Mouse (Mus musculus): ENCODE measurements around the gene Bcl7c. TPM values are rescaled to one million over a fixed set of nuclear protein-coding genes. Genes with fewer than 3 reads are reported as not detected.
"Not testable (repeated sequence)": the region's sequence is repeated elsewhere in the genome, so short reads cannot be mapped to it uniquely, and the experiment has no call there.

Bcl7c gene
- total RNA-seq, 2 experiments from 2014 or later: 8.6 to 30.2 TPM

DNA sequence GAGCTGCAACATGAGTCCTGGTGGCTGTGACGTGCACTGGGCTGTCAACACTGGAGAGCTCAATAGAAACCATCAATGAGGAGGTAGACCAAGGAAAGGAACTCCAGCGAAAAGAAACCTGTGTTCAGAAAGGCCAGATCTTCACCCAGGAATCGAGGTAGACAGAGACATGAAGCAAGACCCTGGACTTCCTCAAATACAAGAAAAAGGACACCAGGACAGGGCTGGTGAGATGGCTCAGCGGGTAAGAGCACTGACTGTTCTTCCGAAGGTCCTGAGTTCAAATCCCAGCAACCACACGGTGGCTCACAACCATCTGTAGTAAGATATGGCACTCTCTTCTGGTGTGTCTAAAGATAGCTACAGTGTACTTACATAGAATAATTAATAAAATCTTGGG lies 9.6 kb upstream of the Bcl7c start:
- no peak for ATAC-seq (ENCODE audit: poor library complexity, severe bottlenecking)

DNA sequence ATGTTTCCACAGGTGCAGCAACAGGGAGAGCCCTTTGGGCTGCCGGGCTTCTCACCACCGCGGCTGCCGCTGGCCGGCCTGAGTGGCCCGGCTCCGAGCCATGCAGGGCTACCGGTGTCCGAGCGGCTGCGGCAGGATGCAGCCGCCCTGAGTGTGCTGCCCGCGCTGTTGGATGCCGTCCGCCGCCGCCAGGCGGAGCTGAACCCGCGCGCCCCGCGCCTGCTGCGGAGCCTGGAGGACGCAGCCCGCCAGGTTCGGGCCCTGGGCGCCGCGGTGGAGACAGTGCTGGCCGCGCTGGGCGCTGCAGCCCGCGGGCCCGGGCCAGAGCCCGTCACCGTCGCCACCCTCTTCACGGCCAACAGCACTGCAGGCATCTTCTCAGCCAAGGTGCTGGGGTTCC lies 8.3 kb upstream of the Bcl7c start:
- peak; percentile 85 for ATAC-seq (ENCODE audit: poor library complexity, severe bottlenecking)

DNA sequence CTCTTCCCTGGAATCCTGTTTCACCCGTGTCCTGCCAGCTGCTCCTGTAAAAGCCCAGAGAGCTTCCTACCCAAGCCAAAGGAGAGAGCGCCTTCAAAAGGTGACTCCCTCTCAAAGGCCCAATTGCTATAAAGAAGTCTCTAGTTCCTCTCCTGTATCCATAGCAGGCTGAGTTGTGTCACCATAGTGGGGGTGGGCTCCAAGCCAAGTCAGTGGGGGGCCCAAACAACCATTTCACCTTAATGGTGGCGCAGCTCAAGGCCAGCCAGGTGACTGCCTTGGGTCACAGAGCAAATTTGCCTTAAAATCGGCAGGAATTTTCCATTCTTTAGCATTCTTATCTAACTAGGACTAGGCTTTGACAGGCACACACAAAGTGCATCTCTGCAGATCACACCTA lies 6.1 kb upstream of the Bcl7c start:
- no peak for ATAC-seq (ENCODE audit: poor library complexity, severe bottlenecking)

DNA sequence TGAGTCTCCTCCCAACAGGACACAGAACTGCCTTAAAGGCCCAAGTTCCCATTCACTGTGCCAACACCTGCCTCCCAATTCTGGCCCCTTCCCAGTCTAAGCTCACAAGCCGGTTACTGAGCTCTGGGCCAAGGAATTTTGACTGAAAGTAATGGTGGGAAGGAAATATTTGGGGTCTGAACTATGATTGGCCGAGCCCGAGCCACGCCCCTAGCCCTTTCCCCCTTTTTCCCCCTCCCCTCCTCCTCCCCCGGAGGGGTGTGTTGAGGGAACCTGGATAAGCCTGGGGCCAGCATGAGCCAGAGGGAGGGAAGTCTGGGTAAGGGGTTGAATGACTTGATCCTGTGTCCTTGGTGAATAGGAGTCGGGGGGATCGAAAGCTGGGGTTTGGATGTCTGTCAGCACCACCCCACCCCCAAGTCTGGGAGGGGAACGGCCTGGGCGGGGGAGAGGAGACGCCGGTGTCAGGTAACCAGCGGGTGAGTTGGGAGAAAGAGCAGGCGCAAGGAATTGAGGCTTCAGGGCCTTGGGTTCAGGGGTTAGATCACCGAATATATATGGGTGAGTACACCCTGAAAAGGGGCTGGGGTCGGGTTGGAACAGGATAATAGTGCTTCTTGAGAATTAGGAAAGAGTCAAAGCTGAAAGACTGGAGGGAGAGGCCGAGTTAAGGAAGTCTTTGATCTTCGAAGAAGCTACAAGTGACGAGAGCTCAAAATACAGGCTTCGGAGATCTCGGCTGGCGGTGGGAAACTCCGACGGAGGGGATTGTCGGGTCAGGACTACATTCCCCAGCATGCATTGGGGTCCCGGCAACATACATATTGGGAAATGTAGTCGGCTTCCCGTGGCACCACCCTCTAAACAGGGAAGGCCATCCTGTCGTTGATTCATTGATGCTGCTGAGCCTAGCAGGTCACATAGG lies 4.0 kb upstream of the Bcl7c start, which contains the start of gene Ctf1:
TSS of gene Ctf1 (plus strand) at position 276 of the 925 bp plus-strand sequence.
- peak; percentile 56 for ATAC-seq (ENCODE audit: poor library complexity, severe bottlenecking)

DNA sequence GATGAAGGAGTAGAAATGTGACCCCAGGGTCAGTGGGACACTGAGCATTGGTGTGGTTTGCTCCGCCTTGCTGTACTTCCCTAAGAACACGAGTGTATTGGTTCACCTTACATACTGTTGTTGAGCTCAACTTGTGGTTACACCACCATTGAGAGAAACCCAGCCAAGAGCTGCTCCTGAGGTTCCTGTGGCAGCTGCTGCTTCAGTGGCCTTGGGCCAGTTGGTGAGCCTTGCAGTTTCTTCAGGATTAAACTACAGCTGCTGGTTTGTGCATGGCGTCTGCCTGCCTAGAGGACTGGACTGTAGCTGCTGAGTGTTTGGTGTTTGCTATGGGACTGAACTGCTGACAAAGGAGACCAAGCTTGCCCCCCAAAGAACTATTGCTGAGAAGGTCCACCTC lies 2.7 kb upstream of the Bcl7c start:
- no peak for ATAC-seq (ENCODE audit: poor library complexity, severe bottlenecking)

DNA sequence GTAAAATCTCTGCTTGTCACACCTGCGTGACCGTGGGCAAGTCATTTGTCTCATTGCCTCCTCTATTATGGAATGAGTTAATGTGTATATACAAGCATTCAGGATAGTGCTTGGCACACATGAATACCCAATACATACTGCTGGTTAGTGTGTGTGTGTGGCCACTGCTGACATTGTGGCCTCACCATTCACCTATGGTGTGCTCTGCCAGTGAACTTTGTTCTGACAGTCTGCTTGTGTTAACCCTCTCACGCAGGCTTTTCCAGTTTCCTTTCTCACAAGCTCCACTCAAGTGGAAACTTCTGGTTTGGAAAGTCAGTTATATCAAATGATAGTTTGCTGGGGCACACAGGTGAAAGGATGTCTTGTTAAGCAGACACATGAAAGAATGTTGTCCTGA lies 2.3 kb upstream of the Bcl7c start:
- no peak for ATAC-seq (ENCODE audit: poor library complexity, severe bottlenecking)

DNA sequence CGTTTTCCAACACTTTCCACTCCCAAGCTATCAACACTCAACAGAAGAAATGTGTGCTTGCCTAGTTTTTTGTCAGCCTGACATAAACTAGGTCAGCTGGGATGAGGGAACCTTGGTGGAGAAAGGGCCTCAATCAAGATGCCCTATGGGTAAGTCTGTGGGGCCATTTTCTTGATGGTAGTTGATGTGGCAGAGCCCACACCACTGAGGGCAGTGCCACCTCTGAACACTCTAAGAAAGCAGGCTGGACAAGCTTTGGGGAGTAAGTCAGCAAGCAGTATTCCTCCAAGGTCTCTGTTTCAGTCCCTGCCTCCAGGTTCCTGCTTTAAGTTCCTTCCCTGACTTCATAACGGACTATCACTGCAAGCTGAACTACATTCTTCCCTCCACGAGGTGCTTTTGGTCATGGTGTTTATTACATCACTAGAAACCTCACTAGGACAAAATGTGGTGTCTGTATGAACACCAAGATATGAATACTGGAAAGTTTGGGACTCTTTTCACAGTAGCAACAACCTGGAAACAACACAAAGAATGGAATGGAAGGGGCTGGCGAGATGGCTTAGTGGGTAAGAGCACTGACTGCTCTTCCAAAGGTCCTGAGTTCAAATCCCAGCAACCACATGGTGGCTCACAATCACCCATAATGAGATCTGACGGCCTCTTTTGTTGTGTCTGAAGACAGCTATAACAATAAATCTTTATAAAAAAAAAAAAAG lies 687 bp upstream of the Bcl7c start:
- no peak for ATAC-seq (ENCODE audit: poor library complexity, severe bottlenecking)

DNA sequence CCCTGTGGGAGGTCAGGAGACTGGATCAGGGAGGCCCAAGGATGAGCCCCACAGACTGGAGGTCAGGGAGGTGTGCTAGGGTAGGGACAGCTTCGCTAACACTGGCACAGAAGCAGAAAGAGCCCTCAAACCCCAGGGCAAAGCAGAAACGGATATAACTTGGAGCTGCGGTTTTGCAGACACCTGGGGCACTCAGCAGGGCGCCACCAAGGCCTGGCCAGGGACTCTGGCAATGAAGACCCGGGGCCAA lies 851 bp downstream of the Bcl7c start:
- peak; percentile 5 for ATAC-seq (ENCODE audit: poor library complexity, severe bottlenecking)

DNA sequence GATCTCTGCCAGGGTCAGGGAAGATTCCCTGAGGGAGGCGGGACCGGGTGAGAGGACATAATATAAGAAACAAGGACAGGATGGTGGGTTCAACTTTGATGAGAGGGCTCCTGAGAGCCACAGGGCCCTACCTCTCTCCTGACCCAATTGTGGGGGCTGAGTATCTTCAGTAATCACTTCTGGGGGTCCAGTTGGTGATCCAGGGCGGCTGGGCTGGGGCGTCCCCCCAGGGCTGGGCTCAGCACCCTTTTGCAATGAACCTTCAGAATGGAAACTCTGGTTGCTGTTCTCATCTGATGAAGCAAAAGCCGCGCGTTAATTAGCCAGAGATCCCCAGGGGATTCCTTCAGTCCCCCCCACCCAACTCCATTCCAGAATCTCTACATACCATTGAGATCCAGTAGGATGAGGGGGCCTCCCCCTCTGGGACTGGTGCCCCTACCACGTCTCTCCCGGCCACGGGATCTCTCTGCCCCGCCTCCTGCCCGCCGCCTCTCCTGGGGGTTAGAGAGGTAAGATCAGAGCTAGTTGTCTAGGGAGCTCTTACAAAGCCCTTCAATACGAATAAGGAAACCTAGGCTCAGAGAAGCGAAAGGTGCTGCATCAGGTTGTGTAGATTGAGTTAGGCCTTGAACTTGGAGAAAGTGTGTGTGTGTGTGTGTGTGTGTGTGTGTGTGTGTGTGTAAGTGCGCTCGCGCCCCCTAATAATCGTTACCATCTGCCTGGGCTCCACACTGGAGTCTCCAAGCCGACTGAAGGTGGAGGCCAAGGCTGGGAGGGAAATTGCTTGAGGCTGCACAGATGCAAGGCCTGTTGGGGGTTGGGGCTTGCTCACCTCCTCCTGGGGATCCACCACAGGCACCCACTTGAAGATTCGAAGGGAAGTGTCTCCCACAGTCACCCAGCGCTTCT lies 1.4 kb downstream of the Bcl7c start:
- no peak for ATAC-seq (ENCODE audit: poor library complexity, severe bottlenecking)

DNA sequence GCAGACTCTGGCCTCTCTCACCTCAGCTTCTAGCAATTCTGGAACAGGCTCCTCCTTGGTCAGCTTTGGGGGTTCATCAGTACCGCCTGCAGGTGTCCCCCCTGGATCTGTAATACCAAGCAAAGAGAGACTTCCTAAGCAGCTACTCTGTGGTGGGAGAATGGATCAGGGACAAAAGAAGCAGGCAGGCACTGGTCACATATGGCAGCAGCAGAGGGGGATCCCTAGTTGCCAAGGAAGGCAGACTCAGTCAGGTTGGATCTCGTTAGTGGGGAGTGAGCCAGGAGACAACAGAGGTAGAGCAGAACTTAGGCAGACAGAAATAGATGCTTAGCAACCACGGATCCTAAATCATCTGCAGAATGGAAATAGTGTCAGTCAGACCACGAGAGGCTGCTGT lies 3.0 kb downstream of the Bcl7c start:
- no peak for ATAC-seq (ENCODE audit: poor library complexity, severe bottlenecking)

DNA sequence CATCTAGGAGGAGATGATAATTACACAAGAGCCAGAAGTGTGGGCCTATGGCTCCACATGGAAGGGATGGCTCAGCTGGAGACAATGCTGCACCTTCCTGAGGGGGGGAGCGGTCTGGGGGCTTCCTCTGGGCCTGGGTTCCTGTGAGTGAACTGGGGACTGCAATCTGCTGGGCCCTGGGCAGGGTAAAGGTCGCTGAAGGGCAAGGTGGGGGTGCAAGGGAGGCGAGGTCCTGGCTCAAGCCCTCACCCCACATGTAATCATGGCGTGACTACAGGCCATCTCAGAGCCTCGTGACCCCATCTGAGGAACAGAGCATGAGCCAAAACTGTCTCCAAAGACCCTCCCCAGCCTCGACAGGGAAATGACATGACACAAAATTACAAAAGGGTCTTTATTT lies 4.1 kb downstream of the Bcl7c start:
- ATAC-seq (ENCODE audit: poor library complexity, severe bottlenecking): no peak

DNA sequence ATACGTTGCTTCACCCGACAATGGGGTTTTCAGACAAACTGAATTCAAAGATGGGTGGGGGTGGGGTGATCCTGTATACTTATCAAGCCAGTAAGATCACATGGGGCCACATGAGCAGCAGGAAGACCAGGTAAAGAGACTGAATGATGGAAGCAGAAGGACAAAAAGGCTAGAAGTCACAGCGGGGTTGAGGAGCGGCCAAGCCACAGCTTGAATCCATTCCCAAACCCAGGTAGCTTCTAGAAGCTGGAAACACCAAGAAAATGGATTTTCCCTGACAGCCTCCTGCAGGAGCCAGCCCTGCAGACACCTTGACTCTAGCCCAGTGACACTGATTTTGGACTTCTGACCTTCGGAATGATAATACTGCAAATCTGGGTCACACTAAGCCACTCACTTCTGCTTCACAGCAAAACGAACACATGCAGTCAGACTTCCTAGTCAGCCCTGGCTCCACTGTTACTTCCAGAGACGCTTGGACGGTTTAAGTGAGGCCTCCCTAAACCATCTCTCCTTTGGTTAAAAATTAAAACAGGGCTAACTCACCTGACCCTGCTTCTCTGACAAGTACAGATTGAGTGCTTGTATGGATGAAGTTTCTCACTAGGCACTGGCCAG lies 5.1 kb downstream of the Bcl7c start:
- ATAC-seq (ENCODE audit: poor library complexity, severe bottlenecking): no peak

DNA sequence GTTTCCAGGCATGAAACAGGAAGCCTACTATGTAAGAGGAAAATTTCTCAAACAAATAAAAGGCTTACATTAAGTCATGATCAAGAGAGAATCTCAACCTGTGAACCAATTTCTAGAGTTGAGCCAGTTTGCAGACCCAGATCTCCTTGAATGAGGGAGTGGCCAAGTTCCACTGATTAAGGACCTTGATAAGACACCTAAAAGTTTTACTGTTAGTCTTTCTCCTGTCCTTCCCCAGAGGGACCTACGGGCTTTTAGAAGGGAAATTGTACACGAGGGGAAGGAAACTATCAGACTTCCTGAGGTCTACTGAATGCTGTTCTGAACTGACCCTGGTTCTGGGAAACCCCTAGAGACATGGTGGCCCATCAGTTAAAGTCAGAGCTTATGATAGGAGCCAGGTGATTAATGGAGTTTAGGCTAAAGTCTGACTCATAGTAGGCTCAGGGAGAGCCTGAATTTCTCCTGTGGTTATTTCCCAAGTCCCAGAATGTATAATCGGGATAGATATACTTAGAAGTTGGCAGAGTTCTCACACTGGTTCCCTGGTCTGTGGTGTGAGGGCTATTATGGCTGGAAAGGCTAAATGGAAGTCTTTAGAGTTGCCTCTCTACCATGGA lies 7.9 kb downstream of the Bcl7c start:
- ATAC-seq (ENCODE audit: poor library complexity, severe bottlenecking): no peak

DNA sequence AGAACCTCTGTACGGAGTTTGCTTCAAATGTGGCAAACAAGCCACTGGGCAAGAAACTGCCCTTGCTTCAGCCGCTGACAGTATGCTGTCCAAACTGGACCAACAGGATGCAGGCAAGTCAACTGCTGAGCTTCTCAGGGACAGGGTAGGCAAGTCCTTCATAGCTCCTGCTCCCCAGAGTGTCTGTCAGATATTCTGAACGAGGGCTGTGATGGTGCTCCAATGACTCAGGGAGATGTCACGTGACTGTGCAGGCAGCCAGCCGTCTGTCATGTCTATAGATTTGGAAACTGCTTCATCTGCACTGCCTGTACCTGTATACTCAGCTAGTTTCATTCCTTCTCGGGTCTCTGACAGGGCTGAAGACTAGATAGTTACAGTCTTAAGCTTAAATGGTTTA lies 9.7 kb downstream of the Bcl7c start:
- no peak for ATAC-seq (ENCODE audit: poor library complexity, severe bottlenecking)

DNA sequence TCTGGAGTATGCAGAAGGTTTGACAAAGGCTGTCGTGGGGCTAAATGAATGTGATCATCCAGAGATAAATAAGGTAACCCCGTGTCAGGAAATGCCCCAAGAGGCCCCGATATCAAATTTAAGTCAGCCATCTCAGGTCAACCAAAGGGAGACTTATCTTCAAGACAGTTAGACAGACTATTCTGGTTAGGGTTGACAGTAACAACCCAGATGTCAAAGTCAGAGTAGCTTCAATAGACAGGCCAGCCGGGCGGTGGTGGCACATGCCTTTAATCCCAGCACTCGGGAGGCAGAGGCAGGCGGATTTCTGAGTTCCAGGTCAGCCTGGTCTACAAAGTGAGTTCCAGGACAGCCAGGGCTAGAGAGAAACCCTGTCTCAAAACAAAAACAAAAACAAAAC lies 15.0 kb downstream of the Bcl7c start:
- not testable (repeated sequence) for ATAC-seq (ENCODE audit: poor library complexity, severe bottlenecking)

DNA sequence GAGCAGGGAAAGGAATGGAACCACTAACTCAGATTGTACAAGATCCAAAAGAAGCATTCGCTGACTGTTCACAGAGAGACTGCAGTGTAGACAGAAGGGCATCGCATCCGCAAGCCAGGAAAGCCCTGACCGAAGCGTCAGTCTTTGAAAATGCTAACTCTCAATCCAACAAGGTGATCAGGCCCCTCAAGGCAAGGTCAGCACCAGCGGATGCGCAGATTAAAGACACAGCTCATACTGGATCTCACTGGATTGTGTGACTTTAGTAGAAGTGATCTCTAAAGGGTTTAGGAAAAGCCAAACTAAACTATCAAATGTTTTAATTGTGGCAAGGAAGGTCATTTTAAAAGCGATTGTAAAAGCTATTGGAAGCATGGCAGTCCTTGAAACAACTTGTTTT lies 15.4 kb downstream of the Bcl7c start:
- no peak for ATAC-seq (ENCODE audit: poor library complexity, severe bottlenecking)

DNA sequence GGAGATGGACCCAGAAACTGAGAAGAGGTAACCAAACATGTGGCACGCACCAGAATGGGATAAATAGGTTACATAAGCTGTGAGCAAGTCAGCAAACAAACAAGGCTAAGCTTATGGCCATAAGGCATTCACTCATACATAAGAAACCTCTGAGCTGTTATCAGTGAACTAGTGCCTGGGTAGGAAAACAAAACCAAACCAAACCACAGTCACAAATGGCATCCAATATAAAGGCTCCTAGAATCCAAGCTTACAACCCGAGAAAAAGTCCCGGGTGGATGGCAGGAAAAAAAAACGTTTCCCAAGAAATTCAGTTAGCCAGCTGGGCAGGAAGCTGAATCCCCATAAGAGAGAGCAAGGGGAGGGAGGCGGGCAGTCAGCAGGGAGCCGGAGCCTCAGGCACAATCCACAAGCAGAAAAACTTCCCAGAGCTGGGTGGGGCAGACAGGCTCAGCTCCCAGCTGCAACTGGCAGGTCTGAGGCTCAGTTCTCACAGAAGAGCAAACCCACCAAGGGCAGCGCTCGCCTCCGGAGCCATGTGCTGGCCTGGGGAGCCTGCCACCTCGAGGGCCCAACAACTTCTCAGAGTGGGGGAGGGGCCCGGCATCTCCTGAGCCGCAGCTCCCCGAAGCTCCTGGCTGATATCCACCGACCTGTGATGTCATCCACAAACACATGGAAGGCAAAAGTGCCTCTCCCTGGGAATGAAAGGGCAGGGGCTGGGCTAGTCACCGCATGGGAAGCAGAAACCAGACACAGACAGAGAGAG lies 17.3 kb downstream of the Bcl7c start:
- ATAC-seq (ENCODE audit: poor library complexity, severe bottlenecking): no peak

DNA sequence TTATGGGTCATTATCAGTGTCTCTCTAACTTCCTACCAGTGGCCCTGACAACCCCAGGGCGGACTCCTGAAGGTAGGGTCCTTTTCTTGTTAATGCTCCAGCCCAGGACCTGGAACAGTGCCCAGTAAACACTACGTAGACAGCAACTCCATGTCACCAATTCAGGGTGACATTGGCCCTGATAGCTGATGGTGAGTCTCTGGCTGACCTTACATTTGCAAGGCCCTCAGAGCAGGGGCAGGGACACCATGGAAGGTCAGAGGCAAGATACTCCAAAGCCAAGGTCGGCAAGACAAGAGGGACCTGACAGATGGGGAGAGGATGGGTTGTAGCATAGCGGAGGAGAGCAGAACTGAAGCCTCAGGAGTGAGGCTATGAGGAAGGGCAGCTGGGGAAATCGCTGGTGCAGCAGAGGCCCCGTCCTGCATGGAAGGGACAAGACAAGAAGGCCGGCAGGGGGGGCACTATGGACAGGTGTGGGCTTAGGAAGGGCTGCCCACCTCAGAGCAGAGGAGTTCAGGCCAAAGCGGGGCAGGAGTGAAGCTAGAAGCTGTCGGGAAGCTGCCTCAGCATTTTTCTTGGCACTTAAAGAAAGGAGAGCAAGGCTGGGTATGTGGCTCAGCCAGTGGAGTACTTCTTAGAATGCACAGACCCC lies 19.0 kb downstream of the Bcl7c start:
- no peak for ATAC-seq (ENCODE audit: poor library complexity, severe bottlenecking)

DNA sequence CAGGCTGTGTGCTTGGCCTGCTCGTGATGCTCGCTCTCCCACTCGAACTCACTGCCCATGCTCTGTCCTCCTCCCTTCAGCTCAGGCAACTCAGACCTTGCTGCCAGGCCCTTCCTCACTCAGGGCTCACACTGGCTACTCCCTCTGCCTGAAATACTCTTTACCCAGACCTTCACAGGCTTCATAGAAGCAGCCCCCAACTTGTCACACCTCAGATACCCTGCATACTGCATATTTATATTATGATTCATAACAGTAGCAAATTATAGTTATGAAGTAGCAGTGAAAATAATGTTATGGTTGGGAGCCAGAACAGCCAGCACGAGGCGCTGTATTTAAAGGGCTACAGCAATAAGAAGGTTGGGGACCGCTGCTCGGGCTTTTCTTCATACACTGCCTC lies 19.8 kb downstream of the Bcl7c start:
- no peak for ATAC-seq (ENCODE audit: poor library complexity, severe bottlenecking)

All from megakaryocyte, adult 5-6 weeks (primary cell).